Mouse (Mus musculus) brain, embryonic 14.5 days (tissue): Measurements from ENCODE around the gene Olfml2b. TPM values are rescaled to one million over a fixed set of nuclear protein-coding genes. Genes with fewer than 3 reads are reported as not detected.

Experiments used
- DNase-seq: peaks from one replicate; pipeline ENCODE4 v3.0.0-alpha.2; 2011; ENCODE audit warnings: low read depth
- CTCF ChIP-seq: fragments of 200-500 bp; IDR thresholded peaks from 2 replicates; pipeline ENCODE4 v1.5.1; 2012; ENCODE audit warnings: inconsistent platforms, mild to moderate bottlenecking, moderate library complexity, borderline replicate concordance; ENCODE audit not compliant: insufficient read depth, insufficient read length; ENCODE audit errors: extremely low read depth
- POLR2A ChIP-seq: fragments of 200-500 bp; IDR thresholded peaks from 2 replicates; pipeline ENCODE4 v1.6.1; 2012; ENCODE audit warnings: mild to moderate bottlenecking, inconsistent platforms, borderline replicate concordance; ENCODE audit not compliant: poor library complexity, insufficient read depth, insufficient read length, severe bottlenecking; ENCODE audit errors: extremely low read depth
- polyA plus RNA-seq: library from polyadenylated mRNA; depleted of rRNA; stranded (reverse); fragments of >200 nt; gene quantifications from 2 replicates; pipeline ENCODE4 v1.2.3, GENCODE M21; 2012

Olfml2b gene
- polyA plus RNA-seq, 1 experiment = 6.5 TPM

DNA sequence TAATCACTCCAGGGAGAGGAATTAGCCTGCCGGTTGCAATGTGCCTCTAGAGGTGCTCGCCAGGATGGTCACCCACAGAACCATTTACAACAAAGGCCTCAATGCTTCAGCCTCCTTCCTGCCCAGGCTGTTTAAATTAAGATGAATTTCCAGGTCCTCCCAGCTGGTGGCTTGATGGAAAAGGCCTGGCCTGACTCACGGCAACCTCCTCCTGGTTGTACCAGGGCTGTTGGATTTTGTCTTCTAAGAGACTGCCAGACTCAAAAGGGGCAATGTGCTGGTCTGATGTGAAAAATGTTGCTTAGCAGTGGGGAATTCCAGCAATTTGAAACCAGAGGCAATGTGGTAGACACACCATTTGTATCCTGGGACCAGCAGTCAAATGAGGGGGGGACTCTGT, 56.8 kb downstream of the Olfml2b start:
- no peak for DNase-seq
- TF ChIP-seq CTCF (no peak), POLR2A (no peak)

DNA sequence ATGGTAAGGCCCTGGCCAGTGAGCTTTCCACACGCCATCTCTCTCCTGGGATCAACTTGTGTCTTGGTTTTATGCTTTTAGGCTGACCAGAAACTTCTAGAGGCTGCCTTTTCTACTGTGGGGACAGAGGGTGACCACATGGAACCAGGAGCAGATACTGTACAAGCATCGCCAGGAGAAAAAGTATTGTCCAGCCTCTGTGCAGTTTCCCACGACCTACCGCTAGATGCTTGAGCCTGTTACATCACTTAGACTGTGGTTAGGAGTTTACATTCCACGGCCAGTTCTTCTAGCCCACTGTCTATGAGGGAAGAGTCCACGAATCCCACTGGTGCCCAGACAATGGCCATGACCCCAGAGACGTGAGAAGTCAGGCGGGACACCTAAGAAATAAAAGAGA, 57.2 kb downstream of the Olfml2b start:
- TF ChIP-seq CTCF (no peak), POLR2A (no peak)
- DNase-seq = no peak

- TF ChIP-seq CTCF = no peak
- no peak for TF ChIP-seq POLR2A
- no peak for DNase-seq
These were observed 57.9 kb downstream of the Olfml2b start for GRCm38 (mm10) chr1:170702263-170702662.

- DNase-seq = no peak
- TF ChIP-seq CTCF (no peak), POLR2A (no peak)
These were observed 58.6 kb downstream of the Olfml2b start for GRCm38 (mm10) chr1:170702958-170703357.

DNA sequence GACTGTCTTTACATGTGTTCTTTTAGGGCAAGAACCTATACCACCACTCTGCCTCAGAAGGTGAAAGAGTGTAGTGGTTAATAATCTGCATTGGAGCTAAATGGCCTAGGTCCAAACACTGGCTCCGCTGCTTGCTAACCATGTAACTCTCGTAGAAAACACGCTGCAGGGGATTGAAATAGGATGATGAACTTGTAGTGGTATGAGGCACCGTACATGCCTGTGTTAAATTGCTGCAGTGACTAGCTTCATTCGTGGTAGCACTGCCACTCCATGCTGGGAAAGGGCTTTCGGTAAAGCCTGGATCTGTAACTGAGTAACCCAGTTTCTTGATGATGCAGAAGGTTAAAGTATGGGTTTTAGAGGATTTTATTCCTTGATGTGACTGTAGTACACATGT, 59.8 kb downstream of the Olfml2b start:
- DNase-seq = no peak
- TF ChIP-seq CTCF = no peak
- TF ChIP-seq POLR2A = no peak

- TF ChIP-seq POLR2A (no peak), CTCF (no peak)
- peak; percentile 84 for DNase-seq
These were observed 60.7 kb downstream of the Olfml2b start for GRCm38 (mm10) chr1:170704911-170705594.

GRCm38 (mm10) chr1:170706046-170706445, 61.7 kb downstream of the Olfml2b start:
- DNase-seq = no peak
- TF ChIP-seq POLR2A (no peak), CTCF (no peak)

GRCm38 (mm10) chr1:170709034-170709433, 64.7 kb downstream of the Olfml2b start:
- no peak for TF ChIP-seq CTCF
- no peak for TF ChIP-seq POLR2A
- DNase-seq = no peak

- DNase-seq = no peak
- TF ChIP-seq POLR2A (no peak), CTCF (no peak)
These were observed 65.1 kb downstream of the Olfml2b start for GRCm38 (mm10) chr1:170709481-170709880.

DNA sequence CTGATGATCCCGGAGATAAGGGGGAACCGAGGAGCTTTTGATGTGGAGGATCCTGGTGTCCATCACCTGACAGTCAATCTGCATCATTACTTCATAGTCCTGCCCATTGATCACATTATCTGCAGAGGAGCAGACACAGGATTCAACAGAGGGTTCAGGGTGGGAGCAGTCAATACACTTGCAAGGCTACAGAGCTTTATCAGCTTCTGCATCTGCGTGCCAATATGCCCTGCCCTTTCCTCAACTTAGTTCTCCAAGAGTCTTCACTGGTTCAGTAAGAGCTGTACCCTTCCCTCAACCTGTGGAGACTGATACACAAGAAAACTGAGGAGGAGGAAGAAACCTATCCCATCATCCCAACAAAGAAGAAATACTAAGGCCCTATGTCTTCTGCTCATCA, 65.6 kb downstream of the Olfml2b start:
- TF ChIP-seq CTCF = no peak
- TF ChIP-seq POLR2A = no peak
- DNase-seq = no peak

GRCm38 (mm10) chr1:170711731-170712130, 67.4 kb downstream of the Olfml2b start:
- no peak for DNase-seq
- TF ChIP-seq CTCF (no peak), POLR2A (no peak)

GRCm38 (mm10) chr1:170717241-170717828, 73.0 kb downstream of the Olfml2b start:
- DNase-seq = no peak
- no peak for TF ChIP-seq CTCF
- no peak for TF ChIP-seq POLR2A

DNA sequence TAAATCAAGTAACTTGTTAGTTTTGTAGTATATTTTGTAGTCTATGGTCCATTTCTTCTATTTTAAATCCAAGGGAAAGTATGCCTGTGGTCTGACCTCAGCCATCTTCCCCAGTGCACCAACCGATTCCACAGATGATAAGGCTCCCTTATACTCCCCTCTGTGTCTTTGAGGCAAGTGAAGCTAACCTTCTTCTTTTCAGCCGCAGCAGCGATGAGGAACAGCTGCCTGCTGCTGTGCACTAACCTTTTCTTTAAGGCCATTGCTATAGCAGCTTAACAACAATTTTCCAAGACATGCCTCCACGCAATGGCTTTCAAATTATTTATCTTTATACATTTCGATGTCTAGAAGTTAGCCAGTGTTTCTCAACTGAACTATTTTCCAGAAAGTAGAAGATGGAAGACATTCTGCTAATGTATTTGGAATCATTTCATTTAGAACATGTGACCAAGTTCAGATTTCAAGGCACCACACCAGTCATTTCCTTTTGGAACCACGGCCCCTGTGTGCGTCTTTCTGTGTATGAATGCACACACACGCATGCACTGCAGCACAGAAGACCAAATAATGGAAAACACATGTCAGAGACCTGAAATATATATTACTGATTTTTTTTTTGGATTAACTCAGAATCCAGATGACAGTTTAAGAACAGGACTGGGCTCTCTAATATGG, 73.9 kb downstream of the Olfml2b start:
- DNase-seq = no peak
- TF ChIP-seq CTCF = no peak
- no peak for TF ChIP-seq POLR2A
